Mouse (Mus musculus): ENCODE measurements at regions not wholly inside any gene's neighbourhood (a gene's known extent, or its start where the extent isn't known, plus 50 kb on each side); places are given as distances from the start of the nearest gene placed in this dataset.

DNA sequence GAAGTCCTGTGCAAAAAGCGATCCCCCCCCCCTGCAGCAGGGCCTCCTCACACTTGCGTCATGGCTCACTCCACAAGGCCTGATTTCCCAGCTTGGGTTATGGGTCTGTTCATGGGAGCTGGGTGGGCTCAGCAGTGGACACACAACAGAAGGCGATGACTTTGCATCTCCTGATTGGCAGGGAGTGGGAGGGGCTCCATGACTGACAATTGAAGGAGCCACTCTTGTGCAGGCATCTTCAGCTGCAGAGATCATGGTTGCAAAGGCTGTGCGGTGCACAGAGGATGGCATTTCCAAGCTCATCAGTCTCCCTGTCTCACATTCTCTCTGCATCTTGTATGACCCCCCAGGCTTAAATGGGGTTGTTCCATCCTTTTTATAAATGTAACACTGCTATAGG is 84.3 kb upstream of the Acsl1 start:
- WGBS = 87% methylated on average over 4 of the region's 4 CpGs
- H3K27ac ChIP-seq (ENCODE audit: control insufficient read depth, insufficient read depth, low read depth, low read length, poor library complexity) = no peak overlapping the region

DNA sequence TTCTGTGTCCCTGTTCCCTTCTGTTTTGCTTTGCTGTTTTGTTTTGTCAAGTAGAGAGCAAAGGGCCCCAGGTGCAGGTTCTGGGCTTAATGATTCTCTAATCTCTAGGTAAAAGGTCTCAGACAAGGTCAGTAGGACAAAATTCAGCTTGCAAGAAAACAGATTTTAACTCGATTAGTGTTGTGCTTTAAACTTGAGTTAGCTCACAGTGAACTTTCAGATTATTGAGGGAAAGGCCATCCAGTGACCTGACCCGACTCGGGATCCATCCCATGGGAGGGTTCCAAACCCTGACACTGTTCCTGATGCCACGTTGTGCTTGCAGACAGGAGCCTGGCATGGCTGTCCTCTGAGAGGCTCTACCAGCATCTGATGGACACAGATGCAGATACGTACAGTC is 83.8 kb upstream of the Acsl1 start:
- no peaks in the 10 kb centered on the region for H3K4me1 ChIP-seq (ENCODE audit: control insufficient read depth, insufficient read depth, low read length)
- WGBS = 86% methylated on average over 5 of the region's 5 CpGs
- H3K27ac ChIP-seq (ENCODE audit: control insufficient read depth, insufficient read depth, low read depth, low read length, poor library complexity) = no peak overlapping the region
- TF ChIP-seq CTCF (IDR thresholded peaks at IDR 0.05; ENCODE audit: control insufficient read depth, insufficient read depth, low read length) = no peak
- no peak for TF ChIP-seq POLR2A (IDR thresholded peaks at IDR 0.05; ENCODE audit: borderline replicate concordance, control insufficient read depth, low read depth, low read length)
- H3K4me3 ChIP-seq (replicated peaks; ENCODE audit: control insufficient read depth, low read depth, low read length) = no peak overlapping the region

More for the DNA sequence above, 84.3 kb upstream of the Acsl1 start:
- Histone ChIP-seq H3K4me3 (replicated peaks; ENCODE audit: control insufficient read depth, low read depth, low read length) (no peak overlapping the region), H3K4me1 (ENCODE audit: control insufficient read depth, insufficient read depth, low read length) (no peaks in the 10 kb centered on the region)
- TF ChIP-seq CTCF (IDR thresholded peaks at IDR 0.05; ENCODE audit: control insufficient read depth, insufficient read depth, low read length) (no peak), POLR2A (IDR thresholded peaks at IDR 0.05; ENCODE audit: borderline replicate concordance, control insufficient read depth, low read depth, low read length) (no peak)

DNA sequence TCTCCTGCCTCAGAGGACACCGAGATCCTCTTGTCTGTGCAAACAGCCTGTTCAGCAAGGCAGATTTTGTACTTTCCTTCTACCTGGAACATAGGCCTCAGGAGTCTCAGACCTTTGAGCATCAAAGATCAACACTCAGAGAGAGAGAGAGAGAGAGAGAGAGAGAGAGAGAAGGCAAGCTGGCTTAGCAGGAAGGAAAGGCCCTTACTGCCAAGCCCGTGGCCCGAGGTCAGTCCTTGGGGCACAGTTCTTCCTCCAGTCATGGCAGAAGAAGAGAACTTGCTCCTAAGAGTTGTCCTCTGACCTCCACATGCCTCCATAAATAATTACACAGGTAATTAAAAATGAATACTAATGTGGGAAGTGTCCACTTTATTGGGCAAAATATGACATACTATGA is 82.4 kb upstream of the Acsl1 start:
- Histone ChIP-seq H3K4me3 (replicated peaks; ENCODE audit: control insufficient read depth, low read depth, low read length) (no peak overlapping the region), H3K4me1 (ENCODE audit: control insufficient read depth, insufficient read depth, low read length) (no peaks in the 10 kb centered on the region; the same call in 1 of the 2 replicates), H3K27ac (ENCODE audit: control insufficient read depth, insufficient read depth, low read depth, low read length, poor library complexity) (no peak overlapping the region)
- TF ChIP-seq CTCF (IDR thresholded peaks at IDR 0.05; ENCODE audit: control insufficient read depth, insufficient read depth, low read length) (no peak), POLR2A (IDR thresholded peaks at IDR 0.05; ENCODE audit: borderline replicate concordance, control insufficient read depth, low read depth, low read length) (no peak)
- WGBS = 41% methylated on average over 3 of the region's 3 CpGs

DNA sequence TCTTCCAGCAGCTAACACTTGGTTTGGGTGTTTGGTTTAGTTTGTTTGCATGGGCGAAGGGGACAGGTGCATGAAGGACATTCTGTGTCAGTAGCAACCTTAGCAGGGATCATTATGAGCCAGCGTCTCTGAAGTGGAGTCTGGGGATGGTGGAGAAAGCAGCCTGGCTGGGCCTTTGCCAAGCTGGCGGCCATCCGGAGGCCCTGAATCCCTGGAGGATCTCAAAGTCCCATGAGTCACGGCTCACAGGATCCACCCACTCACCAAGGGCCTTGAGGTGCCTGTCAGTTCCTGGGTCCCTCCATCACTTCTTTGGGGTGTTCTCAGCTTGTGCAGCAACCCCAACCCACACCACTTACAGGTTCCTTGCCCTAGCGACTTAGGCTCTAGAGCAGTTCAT is 80.4 kb upstream of the Acsl1 start:
- H3K4me3 ChIP-seq (replicated peaks; ENCODE audit: control insufficient read depth, low read depth, low read length) = no peak overlapping the region
- 85% methylated on average over 6 of the region's 6 CpGs for WGBS
- TF ChIP-seq POLR2A (IDR thresholded peaks at IDR 0.05; ENCODE audit: borderline replicate concordance, control insufficient read depth, low read depth, low read length) = no peak
- TF ChIP-seq CTCF (IDR thresholded peaks at IDR 0.05; ENCODE audit: control insufficient read depth, insufficient read depth, low read length) = no peak

DNA sequence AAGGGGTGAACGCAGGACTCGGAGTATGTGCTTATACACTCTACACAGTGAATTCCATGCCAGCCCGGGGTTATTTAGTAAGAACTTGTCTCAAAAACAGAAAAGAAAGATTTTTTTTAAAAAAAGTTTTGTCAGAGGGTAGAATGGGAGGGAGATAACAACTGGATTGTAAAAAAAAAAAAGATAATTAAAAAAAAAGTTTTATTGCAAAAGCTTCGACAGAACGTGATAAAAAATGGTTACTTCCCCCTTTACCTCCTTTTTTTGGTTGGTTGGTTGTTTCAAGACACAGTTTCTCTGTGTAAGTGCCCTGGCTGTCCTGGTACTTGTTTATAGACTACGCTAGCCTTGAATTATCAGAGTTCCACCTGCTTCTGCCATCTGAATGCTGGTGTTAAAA is 79.2 kb upstream of the Acsl1 start:
- TF ChIP-seq POLR2A (IDR thresholded peaks at IDR 0.05; ENCODE audit: borderline replicate concordance, control insufficient read depth, low read depth, low read length) (no peak), CTCF (IDR thresholded peaks at IDR 0.05; ENCODE audit: control insufficient read depth, insufficient read depth, low read length) (no peak)
- no peak overlapping the region for H3K4me3 ChIP-seq (replicated peaks; ENCODE audit: control insufficient read depth, low read depth, low read length)
- 57% methylated on average over 6 of the region's 6 CpGs for WGBS
- H3K27ac ChIP-seq (ENCODE audit: control insufficient read depth, insufficient read depth, low read depth, low read length, poor library complexity) = no peak overlapping the region
- H3K4me1 ChIP-seq (ENCODE audit: control insufficient read depth, insufficient read depth, low read length) = no peaks in the 10 kb centered on the region; the same call in 1 of the 2 replicates

More for the DNA sequence above, 80.4 kb upstream of the Acsl1 start:
- Histone ChIP-seq H3K27ac (ENCODE audit: control insufficient read depth, insufficient read depth, low read depth, low read length, poor library complexity) (no peak overlapping the region), H3K4me1 (ENCODE audit: control insufficient read depth, insufficient read depth, low read length) (no peaks in the 10 kb centered on the region; the same call in 1 of the 2 replicates)

DNA sequence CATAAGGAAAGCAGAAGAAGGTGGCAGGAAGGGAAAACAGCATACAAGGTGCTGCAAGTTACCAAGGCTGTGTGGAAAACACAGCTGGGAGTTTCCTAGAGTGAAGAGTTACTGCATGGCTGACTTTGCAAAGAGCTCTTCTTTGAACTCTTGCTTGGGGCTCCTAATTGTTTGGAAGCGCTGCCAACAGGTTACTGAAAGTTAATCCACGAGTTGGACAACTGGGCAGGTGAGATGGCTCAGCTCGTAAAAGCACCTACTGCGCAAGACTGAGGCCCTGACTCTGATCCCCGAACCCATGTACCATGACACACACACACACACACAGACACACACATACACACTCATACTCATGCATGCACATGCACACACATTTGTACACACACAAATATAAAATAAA is 77.5 kb upstream of the Acsl1 start:
- TF ChIP-seq CTCF (IDR thresholded peaks at IDR 0.05; ENCODE audit: control insufficient read depth, insufficient read depth, low read length) = no peak
- no peak for TF ChIP-seq POLR2A (IDR thresholded peaks at IDR 0.05; ENCODE audit: borderline replicate concordance, control insufficient read depth, low read depth, low read length)
- no peaks in the 10 kb centered on the region; the same call in 1 of the 2 replicates for H3K4me1 ChIP-seq (ENCODE audit: control insufficient read depth, insufficient read depth, low read length)
- 85% methylated on average over 5 of the region's 5 CpGs for WGBS
- no peak overlapping the region for H3K4me3 ChIP-seq (replicated peaks; ENCODE audit: control insufficient read depth, low read depth, low read length)
- H3K27ac ChIP-seq (ENCODE audit: control insufficient read depth, insufficient read depth, low read depth, low read length, poor library complexity) = no peak overlapping the region

DNA sequence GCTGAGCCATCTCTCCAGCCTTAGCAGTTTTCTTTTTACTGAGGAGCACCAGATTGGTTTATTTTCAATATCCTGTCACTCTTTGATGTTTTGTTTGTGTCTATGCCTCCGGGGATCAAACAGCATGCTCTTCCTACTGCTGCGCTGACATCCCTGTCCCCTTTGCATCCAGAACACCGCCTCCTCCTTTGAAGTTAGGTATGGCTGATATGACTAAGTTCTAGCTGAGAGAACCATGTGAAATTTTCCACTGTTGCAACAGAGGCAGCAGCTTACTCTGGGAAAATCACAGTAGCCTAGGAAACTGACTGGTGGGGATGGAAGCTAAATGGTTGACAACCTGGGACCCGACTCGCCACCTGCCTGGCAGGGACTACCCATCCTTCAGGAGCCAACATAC is 76.1 kb upstream of the Acsl1 start:
- no peak overlapping the region for H3K4me3 ChIP-seq (replicated peaks; ENCODE audit: control insufficient read depth, low read depth, low read length)
- 84% methylated on average over 5 of the region's 5 CpGs for WGBS
- no peaks in the 10 kb centered on the region; the same call in 1 of the 2 replicates for H3K4me1 ChIP-seq (ENCODE audit: control insufficient read depth, insufficient read depth, low read length)
- TF ChIP-seq POLR2A (IDR thresholded peaks at IDR 0.05; ENCODE audit: borderline replicate concordance, control insufficient read depth, low read depth, low read length) (no peak), CTCF (IDR thresholded peaks at IDR 0.05; ENCODE audit: control insufficient read depth, insufficient read depth, low read length) (no peak)
- peak overlapping the region; percentile 24; the same call in 1 of the 2 replicates for H3K27ac ChIP-seq (ENCODE audit: control insufficient read depth, insufficient read depth, low read depth, low read length, poor library complexity)

DNA sequence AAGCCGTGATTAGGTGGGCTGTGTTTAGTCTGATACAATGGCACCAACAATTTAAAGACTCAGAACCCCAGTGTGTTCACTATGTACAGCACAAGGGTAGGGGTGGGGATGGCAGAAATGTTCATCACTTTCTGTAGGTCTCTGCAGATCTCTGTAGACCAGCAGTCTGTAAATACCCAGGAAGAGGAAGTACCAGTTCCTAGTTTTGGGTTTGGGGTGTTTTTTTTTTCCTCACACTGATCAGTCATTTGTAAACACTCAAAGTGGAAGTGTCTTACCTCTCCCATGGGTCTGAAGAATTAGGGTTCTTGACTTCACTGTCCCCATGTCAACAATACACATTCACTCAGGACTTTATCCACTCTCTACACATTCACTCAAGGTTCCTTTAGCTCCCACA is 75.5 kb upstream of the Acsl1 start:
- 62% methylated on average over 1 of the region's 1 CpGs for WGBS
- peak overlapping the region; percentile 24; the same call in 1 of the 2 replicates for H3K27ac ChIP-seq (ENCODE audit: control insufficient read depth, insufficient read depth, low read depth, low read length, poor library complexity)
- H3K4me3 ChIP-seq (replicated peaks; ENCODE audit: control insufficient read depth, low read depth, low read length) = no peak overlapping the region
- H3K4me1 ChIP-seq (ENCODE audit: control insufficient read depth, insufficient read depth, low read length) = no peaks in the 10 kb centered on the region; the same call in 1 of the 2 replicates
- no peak for TF ChIP-seq CTCF (IDR thresholded peaks at IDR 0.05; ENCODE audit: control insufficient read depth, insufficient read depth, low read length)
- TF ChIP-seq POLR2A (IDR thresholded peaks at IDR 0.05; ENCODE audit: borderline replicate concordance, control insufficient read depth, low read depth, low read length) = no peak

DNA sequence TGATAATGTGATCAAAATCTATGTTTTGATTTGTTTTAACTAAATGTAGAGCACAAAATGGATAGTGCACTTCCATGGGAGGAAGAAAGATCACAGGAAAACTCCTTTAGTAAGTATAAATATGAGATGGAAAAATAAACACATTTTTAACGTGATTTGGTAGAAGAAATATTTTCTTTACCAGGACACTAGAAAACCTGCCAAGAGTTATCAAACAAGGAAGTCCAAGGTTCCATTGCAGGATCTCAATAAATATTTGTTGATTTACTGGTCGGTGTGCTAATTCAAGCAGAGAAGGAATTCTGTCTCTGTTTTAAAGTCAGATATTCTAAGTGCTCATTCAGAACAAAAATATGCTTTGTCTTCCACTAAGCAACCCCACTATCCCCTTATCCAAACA is 73.8 kb upstream of the Acsl1 start:
- no peak overlapping the region for H3K27ac ChIP-seq (ENCODE audit: control insufficient read depth, insufficient read depth, low read depth, low read length, poor library complexity)
- 78% methylated on average over 2 of the region's 2 CpGs for WGBS
- no peak overlapping the region for H3K4me3 ChIP-seq (replicated peaks; ENCODE audit: control insufficient read depth, low read depth, low read length)
- H3K4me1 ChIP-seq (ENCODE audit: control insufficient read depth, insufficient read depth, low read length) = no peaks in the 10 kb centered on the region; the same call in 1 of the 2 replicates
- TF ChIP-seq POLR2A (IDR thresholded peaks at IDR 0.05; ENCODE audit: borderline replicate concordance, control insufficient read depth, low read depth, low read length) (no peak), CTCF (IDR thresholded peaks at IDR 0.05; ENCODE audit: control insufficient read depth, insufficient read depth, low read length) (no peak)
